ENCODE assay signal across 8 mouse cellular contexts in the genomic region with DNA sequence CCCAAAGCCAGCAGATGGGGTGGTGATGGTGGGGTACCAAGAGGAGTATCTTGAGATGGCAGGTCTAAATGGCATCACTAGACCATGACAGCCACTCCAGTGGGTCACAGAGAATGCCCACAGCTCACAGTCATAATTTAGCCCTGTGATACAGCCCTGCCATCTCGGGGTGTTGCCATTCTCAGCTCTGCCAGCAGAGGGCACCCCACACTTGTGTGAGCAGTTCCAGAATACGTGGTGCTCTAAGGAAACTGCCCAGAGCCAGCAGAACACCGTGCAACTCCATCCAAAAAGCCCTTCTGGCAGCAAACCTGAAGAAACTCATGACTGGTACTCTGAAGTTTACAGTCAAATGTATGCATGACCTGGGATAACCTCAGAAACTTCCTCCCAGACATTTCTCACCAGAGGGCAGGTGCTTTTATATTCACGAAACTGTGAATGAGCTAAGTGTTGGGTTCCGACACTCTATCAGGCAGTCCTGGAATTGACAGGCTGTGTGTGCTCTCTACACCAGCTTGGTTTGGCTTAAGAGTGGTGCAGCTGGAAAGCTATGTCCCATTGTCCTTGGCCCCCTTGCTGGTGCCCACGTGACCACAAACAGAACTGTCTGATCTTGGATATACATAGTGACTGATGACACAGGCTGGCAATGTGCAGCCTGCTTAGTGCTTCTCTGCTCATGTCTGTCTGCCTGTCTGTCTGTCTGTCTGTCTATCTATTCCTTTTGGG. TPM values are rescaled to one million over a fixed set of nuclear protein-coding genes. Genes with fewer than 3 reads are reported as not detected.
DNase-seq lines count a peak whose midpoint lies in the region; ATAC-seq and TF ChIP-seq lines count a peak whose summit lies in the region.

No protein-coding gene starts in this region.

- no peak for TF ChIP-seq POLR2A in cerebellum, adult 2 months (IDR thresholded peaks at IDR 0.05; ENCODE audit: borderline replicate concordance, insufficient read depth, low read length)

- TF ChIP-seq CTCF in cerebellum, adult 2 months (IDR thresholded peaks at IDR 0.05; ENCODE audit: borderline replicate concordance, insufficient read depth, low read depth, low read length): peak; percentile 99

- H3K9ac ChIP-seq in hindbrain, embryonic 11.5 days (ENCODE audit: low read depth, low read length): no peak overlapping the region
- no peak overlapping the region for H3K9ac ChIP-seq in lung, embryonic 16.5 days (ENCODE audit: low read length)

- no peak overlapping the region for H3K4me3 ChIP-seq in cerebellum, adult 2 months (replicated peaks; ENCODE audit: insufficient read depth, low read depth, low read length)
- H3K4me3 ChIP-seq in hindbrain, embryonic 11.5 days (ENCODE audit: low read depth, low read length): no peak overlapping the region
- H3K4me3 ChIP-seq in lung, embryonic 16.5 days (ENCODE audit: low read length): no peak overlapping the region

- DNase-seq in MN1 (ENCODE audit: low spot score): peak; percentile 88
- peak; percentile 84 to 93 for DNase-seq in cerebellum, adult 2 months
- DNase-seq in frontal cortex, adult 2 months (ENCODE audit: extremely low spot score in 1 of 2, low spot score in 1 of 2): peak; percentile 72 to 97
- DNase-seq in hindbrain, embryonic 11.5 days (ENCODE audit: low spot score): peak; percentile 90
- peak; percentile 94 for DNase-seq in layer of hippocampus, adult 9-10 months (ENCODE audit: low spot score)
- peak; percentile 92 for DNase-seq in retina, embryonic 14.5 days (ENCODE audit: low spot score)
- peak; percentile 92 for DNase-seq in thymus, postnatal 4 days

- WGBS in cerebellum, adult 2 months: 41% methylated on average over 6 of the region's 6 CpGs
- WGBS in hindbrain, embryonic 11.5 days: 44% methylated on average over 6 of the region's 6 CpGs
- WGBS in lung, embryonic 16.5 days: 31% methylated on average over 6 of the region's 6 CpGs

- H3K27ac ChIP-seq in cerebellum, adult 2 months (ENCODE audit: insufficient read depth, low read length): no peak overlapping the region
- no peak overlapping the region for H3K27ac ChIP-seq in hindbrain, embryonic 11.5 days (ENCODE audit: low read depth, low read length)
- no peak overlapping the region for H3K27ac ChIP-seq in lung, embryonic 16.5 days (ENCODE audit: low read length)

- peaks cover 18% of the 10 kb centered on the region for H3K4me1 ChIP-seq in cerebellum, adult 2 months (ENCODE audit: control insufficient read depth, insufficient read depth, low read length)
- no peaks in the 10 kb centered on the region for H3K4me1 ChIP-seq in hindbrain, embryonic 11.5 days (replicated peaks; ENCODE audit: control insufficient read depth, insufficient read depth, low read length)
- peaks cover 12% of the 10 kb centered on the region for H3K4me1 ChIP-seq in lung, embryonic 16.5 days (replicated peaks; ENCODE audit: control insufficient read depth, insufficient read depth, low read length)

- no peaks in the 10 kb centered on the region for H3K36me3 ChIP-seq in hindbrain, embryonic 11.5 days (ENCODE audit: control insufficient read depth, insufficient read depth, low read length)
- H3K36me3 ChIP-seq in lung, embryonic 16.5 days (ENCODE audit: control insufficient read depth, insufficient read depth, low read length): no peaks in the 10 kb centered on the region

- 0 out of 2 replicates have a peak, but pooled peaks have one; percentile 44 for ATAC-seq in hindbrain, embryonic 11.5 days (ENCODE audit: low FRiP score)
- peak; percentile 67 for ATAC-seq in lung, embryonic 16.5 days (ENCODE audit: low read depth)

- H3K4me2 ChIP-seq in hindbrain, embryonic 11.5 days (replicated peaks; ENCODE audit: low read depth, low read length): no peak overlapping the region
- H3K4me2 ChIP-seq in lung, embryonic 16.5 days (ENCODE audit: low read depth, low read length): no peak overlapping the region

- no peaks in the 10 kb centered on the region for H3K9me3 ChIP-seq in hindbrain, embryonic 11.5 days (ENCODE audit: control insufficient read depth, low read length)
- no peaks in the 10 kb centered on the region for H3K9me3 ChIP-seq in lung, embryonic 16.5 days (ENCODE audit: control insufficient read depth, low read length)

- no peaks in the 10 kb centered on the region for H3K27me3 ChIP-seq in cerebellum, adult 2 months (ENCODE audit: control insufficient read depth, insufficient read depth, low read length)
- no peaks in the 10 kb centered on the region for H3K27me3 ChIP-seq in hindbrain, embryonic 11.5 days (ENCODE audit: control insufficient read depth, insufficient read depth, low read length)
- no peaks in the 10 kb centered on the region; the same call in 1 of the 2 replicates for H3K27me3 ChIP-seq in lung, embryonic 16.5 days (ENCODE audit: control insufficient read depth, insufficient read depth, low read depth, low read length)

RNA-seq across cellular contexts. Expression of gene Pwwp2b, which starts 55.2 kb away (rescaled TPM):
- polyA plus RNA-seq in cerebellum, adult 2 months (2012; rRNA removed): 8.9 and 9.9 TPM in 2 replicates
- polyA plus RNA-seq in frontal cortex, adult 2 months (2012; rRNA removed): 11.4 and 12.6 TPM in 2 replicates
- 3.4 and 4.4 TPM in 2 replicates for polyA plus RNA-seq in hindbrain, embryonic 11.5 days (2014; fragmentation: Nextera tagmentation; extraction: Ambion mirVana)
- polyA plus RNA-seq in lung, embryonic 16.5 days (2015; fragmentation: Nextera tagmentation; extraction: Ambion mirVana): 14.8 and 16.8 TPM in 2 replicates
